Mouse (Mus musculus): Measurements from ENCODE around the gene Samt4.
"Not testable (repeated sequence)": the region's sequence is repeated elsewhere in the genome, so short reads cannot be mapped to it uniquely, and the experiment has no call there.

The Samt4 gene

GRCm38 (mm10) chrX:154481702-154482101 is at the start of gene Samt4:
Samt4 (plus strand) TSS chrX:154482002.
- DNase-seq (ENCODE audit: low spot score) = no peak

GRCm38 (mm10) chrX:154443696-154444095 is 38.1 kb upstream of the Samt4 start:
- not testable (repeated sequence) for DNase-seq (ENCODE audit: low spot score)

GRCm38 (mm10) chrX:154468386-154468785 is 13.4 kb upstream of the Samt4 start:
- DNase-seq (ENCODE audit: low spot score) = not testable (repeated sequence)
